Mouse (Mus musculus) cerebellum, adult 11 months (tissue): Measurements from ENCODE around the gene Tcf7.

Experiments
- DNase-seq: peaks from one replicate; pipeline ENCODE4 v3.0.0; 2022

The Tcf7 gene

GRCm38 (mm10) chr11:52267271-52267670, 15.5 kb downstream of the Tcf7 start:
- no peak for DNase-seq

DNA sequence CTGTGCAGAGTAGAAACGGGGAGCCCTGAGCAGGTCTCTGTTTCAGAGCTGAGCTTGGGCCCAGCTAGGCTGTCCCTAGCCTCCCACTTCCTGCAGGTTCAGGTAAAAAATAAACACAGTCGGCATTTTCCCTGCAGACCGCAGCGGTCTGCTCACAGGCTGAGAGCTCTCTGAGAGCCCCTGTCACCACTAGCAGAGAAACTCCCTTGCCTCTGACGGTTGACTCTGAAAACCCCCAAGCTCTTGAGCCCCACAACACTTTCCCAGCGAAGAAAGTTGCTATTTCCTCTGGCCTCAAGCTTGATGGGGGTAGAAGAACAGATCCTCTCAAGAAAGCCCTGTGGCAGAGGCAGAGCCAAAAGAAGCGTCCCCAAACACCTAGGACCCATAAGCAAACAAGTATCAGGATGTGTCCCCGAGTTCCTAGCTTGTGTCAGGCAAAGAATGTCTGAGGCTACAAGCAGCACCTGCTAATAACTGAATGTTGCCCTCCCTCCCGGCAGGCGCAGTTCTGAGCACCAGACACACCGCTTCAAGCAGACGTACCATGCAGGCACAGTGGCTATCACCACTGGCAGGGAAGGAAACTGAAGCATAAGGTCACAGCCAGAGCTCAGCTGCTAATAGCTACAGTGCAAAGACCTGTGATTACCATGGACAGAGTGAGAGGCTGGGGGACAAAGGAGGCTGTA, 17.1 kb downstream of the Tcf7 start:
- no peak for DNase-seq

- DNase-seq, result no peak
These were observed 17.9 kb downstream of the Tcf7 start for GRCm38 (mm10) chr11:52264871-52265270.

DNA sequence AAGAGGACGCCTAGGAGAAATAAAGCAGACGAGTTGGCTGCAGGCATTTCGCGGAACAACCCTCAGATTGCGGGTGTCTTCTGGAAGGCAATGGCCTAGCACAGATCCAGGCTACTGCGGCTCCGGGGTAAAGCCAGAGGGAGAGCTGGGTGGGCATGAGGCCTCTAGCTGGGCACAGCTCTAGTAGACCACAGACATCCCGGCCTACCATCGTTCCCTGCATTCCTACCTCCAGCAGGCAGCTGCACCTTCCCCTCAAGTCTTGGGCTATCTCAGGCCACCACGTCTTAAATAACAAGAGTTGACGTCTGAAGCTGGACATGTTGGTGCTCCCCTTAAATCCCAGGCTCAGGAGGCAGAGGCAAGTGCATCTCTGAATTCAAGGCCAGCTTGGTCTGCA, 20.5 kb downstream of the Tcf7 start:
- no peak for DNase-seq

- DNase-seq, result no peak
These were observed 20.9 kb downstream of the Tcf7 start for GRCm38 (mm10) chr11:52261937-52262336.

DNA sequence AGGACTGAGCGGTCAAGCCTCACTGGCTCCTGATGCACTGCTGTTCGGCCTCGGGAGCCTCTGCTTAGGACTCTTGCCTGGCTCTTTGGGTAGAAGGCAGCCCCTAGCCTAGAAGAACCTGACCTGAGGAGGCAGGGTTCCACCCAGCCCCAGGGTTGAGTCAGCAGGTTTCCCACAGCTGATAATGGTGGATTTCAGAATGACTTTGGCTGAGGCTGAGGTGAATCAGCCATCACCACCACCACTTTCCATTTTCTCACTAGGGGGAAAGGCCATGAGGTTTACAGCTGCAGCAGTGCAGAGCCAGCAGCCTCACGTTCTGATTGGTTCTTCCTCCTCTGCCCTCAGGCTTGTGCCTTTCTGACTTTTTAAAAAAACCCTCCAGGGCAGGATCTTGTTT, 21.9 kb downstream of the Tcf7 start:
- DNase-seq, result no peak

DNA sequence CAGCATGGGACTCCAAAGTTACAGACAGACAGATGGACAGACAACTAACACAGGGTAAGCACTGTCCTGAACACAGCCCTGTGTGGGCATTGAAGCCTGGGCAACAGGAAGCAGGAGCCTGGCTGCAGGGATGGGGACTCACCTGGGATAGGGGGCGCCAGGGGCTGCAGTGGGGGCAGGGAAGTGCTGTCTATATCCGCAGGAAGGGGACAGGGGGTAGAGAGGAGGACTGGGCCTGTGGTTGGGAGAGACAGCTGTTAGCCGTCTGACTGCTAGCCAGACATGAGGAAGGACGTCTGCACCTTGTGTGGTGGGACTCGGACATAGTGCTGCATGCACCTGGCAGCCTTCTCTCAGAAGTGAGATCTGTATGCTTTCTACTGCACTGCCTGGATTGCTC, 24.1 kb downstream of the Tcf7 start:
- no peak for DNase-seq

- DNase-seq, result no peak
These were observed 25.4 kb downstream of the Tcf7 start for GRCm38 (mm10) chr11:52257376-52257775.

DNA sequence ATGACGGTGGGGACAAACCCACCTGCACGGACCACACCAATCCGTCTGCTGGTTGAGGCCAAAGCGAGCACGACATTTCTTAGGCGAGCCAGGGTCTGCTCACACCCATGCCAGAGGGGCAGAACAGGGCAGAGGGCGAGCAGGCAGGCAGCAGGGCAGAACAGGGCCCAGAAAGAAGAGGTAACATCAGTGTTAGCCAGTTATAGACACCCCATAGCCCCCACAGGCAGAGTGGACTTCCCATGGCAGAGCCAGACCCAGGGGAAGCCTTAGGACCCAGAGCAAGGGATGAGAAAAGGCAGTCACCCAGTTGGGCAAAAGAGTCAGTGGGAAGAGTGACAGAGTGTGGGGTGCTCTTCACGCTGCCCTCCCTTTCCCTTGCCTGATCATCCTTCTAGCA, 27.7 kb downstream of the Tcf7 start:
- DNase-seq, result no peak

GRCm38 (mm10) chr11:52253674-52254375, 29.0 kb downstream of the Tcf7 start:
- peak; percentile 76 for DNase-seq

DNA sequence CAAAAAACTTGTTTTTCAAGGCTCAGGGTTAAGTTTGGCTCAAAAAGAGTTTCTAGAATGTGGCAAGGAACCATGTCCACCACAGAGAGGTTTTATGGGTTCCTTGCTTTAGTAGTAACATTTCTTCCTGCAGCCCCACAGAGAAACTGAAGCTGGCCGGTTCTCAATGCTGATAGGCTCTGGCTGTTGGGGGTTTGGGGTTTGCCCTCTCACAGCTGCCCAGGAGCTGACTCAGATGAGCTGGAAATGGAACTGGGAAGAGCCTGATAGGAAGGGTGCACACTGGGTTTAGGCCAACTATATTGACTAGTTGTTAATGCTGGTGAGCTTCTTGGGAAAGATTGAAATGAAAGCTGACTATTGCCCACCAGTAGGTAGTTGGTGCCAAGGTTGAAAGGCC, 30.1 kb downstream of the Tcf7 start:
- no peak for DNase-seq

- DNase-seq, result no peak
These were observed 31.0 kb downstream of the Tcf7 start for GRCm38 (mm10) chr11:52251770-52252169.

- DNase-seq, result no peak
These were observed 33.4 kb downstream of the Tcf7 start for GRCm38 (mm10) chr11:52249452-52249851.

DNA sequence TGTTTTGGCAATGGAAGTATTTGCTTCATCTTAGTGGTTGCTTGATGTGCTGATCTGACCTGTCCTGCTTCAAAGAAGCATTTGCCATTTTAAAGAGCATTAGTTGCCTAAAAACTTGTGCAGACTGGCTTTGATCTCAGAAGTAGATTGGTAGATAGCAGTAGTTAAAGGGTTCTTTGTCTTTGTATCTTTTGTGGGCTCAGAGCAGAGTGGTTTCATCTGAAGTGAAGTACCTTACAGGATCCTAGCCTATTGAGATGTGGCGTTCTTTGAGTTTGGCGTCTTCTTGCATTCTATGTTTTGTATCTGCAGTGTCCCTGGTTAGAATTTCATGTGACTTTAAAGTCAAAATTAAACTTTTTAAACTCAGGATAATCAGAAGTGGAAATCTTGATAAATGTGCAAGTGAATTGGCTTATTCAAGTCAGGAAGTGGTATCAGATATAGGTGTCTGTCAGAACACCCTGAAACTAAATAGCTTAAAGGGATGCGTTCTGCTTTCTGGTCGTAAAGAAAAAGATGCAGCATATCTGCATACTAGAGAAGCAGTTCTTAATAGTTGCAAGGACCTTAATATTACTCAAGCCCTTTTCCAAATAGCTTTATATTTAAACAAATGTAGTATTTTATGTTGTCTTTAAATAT, 41.8 kb downstream of the Tcf7 start:
- DNase-seq, result no peak

- DNase-seq, result no peak
These were observed 48.3 kb downstream of the Tcf7 start for GRCm38 (mm10) chr11:52234509-52234908.

DNA sequence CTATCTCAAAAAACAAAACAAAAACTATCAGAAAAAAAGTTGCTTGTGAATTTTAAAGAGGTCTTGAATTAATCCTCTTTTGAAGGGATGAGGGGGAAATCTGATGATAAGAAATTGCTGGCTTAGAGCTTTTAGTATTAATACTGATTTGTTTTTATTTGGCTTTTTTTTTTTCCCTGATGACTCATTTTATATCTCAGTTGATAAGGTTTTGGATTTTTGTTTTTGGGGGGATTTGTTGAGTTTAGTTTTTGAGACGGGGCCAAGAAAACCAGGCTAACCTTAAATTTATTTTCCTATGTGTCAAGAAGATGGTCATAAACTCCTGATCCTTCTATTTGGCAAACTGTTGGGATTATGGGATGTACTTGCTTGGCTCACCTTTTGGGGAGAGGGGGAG, 48.9 kb downstream of the Tcf7 start:
- no peak for DNase-seq

GRCm38 (mm10) chr11:52233043-52233653, 49.7 kb downstream of the Tcf7 start:
- DNase-seq, result no peak

GRCm38 (mm10) chr11:52231606-52232541, 50.9 kb downstream of the Tcf7 start, which contains the start of gene Skp1a:
TSS of gene Skp1a (plus strand) at chr11:52231995.
- peak; percentile 90 for DNase-seq

GRCm38 (mm10) chr11:52230694-52231093, 52.1 kb downstream of the Tcf7 start:
- no peak for DNase-seq

- no peak for DNase-seq
These were observed 53.9 kb downstream of the Tcf7 start for GRCm38 (mm10) chr11:52228722-52229448.

DNA sequence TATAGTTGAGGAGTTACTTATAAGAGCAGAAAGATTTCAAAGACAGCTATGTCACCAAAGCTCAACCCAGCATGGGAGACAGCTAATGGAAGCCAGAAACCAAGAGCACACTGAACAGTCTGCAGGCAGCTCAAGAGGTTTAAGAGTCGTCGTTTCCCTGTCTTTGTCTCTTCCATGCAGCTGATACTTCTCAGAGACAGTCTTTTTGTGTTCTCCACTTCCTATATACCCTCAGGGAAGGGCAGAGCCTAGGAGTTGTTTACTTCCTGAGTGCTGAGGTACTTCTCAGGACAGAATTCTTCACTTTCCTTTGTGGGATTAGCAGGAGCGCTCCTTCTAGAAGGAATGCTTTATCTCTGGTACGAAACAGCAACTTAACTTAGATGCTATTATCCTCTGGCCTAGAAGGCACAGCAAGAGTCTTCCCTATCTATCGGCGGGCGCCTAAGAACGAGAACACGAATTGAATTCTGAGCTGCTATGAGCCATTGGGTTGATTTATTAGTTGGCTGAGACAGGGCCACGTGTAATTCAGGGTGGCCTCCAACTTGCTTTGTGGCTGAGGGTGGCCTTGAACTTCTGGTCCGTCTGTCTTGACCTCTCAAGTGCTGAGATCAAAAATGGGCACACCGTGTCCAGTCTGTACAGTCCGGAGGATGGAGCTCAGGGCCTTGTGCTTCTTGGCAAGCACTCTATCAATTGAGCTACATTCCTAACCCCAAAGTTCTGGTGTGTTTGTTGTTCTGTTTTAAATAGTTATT, 55.2 kb downstream of the Tcf7 start:
- DNase-seq, result no peak
